Mouse (Mus musculus) CH12.LX (cell line): ENCODE results near the gene Sctr. TPM values are rescaled to one million over a fixed set of nuclear protein-coding genes. Genes with fewer than 3 reads are reported as not detected.

Source experiments
- DNase-seq: peaks from one replicate; pipeline ENCODE4 v3.0.0-alpha.2; 2013; ENCODE audit errors: extremely low read depth
- H3K27ac ChIP-seq: 2 replicates; pipeline ENCODE4 v1.5.1; 2012; ENCODE audit warnings: low read depth, mild to moderate bottlenecking, control low read depth, moderate library complexity; ENCODE audit not compliant: insufficient read depth
- H3K27me3 ChIP-seq: replicated peaks from 2 replicates; pipeline ENCODE3; 2012; ENCODE audit warnings: inconsistent platforms
- H3K36me3 ChIP-seq, 2 experiments: replicated peaks in 1 of 2; 2 replicates each; pipeline versions ENCODE3 to v1.6.1; 2012; ENCODE audit warnings: inconsistent platforms in 1 of 2, low read length in 1 of 2, mild to moderate bottlenecking in 1 of 2, mixed read lengths in 1 of 2, moderate library complexity in 1 of 2; ENCODE audit not compliant: control insufficient read depth in 1 of 2, insufficient read depth in 1 of 2
- H3K4me1 ChIP-seq, 2 experiments: 2 replicates each; pipeline ENCODE4 v1.6.1; 2012; ENCODE audit warnings: inconsistent platforms in 1 of 2, moderate library complexity in 1 of 2; ENCODE audit not compliant: insufficient read depth in 2 of 2, control insufficient read depth in 1 of 2
- H3K4me2 ChIP-seq: 2 replicates; pipeline ENCODE4 v1.6.1; 2012; ENCODE audit warnings: low read depth, mild to moderate bottlenecking, control low read depth; ENCODE audit not compliant: poor library complexity, insufficient read depth, severe bottlenecking
- H3K4me3 ChIP-seq, 3 experiments: fragments of 150-350 bp in 1 of 3; sonication (generic) in 1 of 3; replicated peaks in 1 of 3; 2 replicates each; pipeline versions ENCODE3 to v1.5.1; 2011 to 2012; ENCODE audit warnings: low read depth in 2 of 3, low read length in 2 of 3, mild to moderate bottlenecking in 2 of 3, moderate library complexity in 2 of 3, control low read depth in 1 of 3, improper control_type of control experiment in 1 of 3, inconsistent platforms in 1 of 3, mixed read lengths in 1 of 3; ENCODE audit not compliant: poor library complexity in 1 of 3
- H3K79me2 ChIP-seq: replicated peaks from 2 replicates; pipeline ENCODE4 v1.6.1; 2012; ENCODE audit warnings: mild to moderate bottlenecking, moderate library complexity; ENCODE audit not compliant: control insufficient read depth, poor library complexity, insufficient read depth, severe bottlenecking; ENCODE audit errors: extremely low read depth
- H3K9ac ChIP-seq: 2 replicates; pipeline ENCODE4 v1.6.1; 2012; ENCODE audit warnings: low read depth, mild to moderate bottlenecking, control low read depth, moderate library complexity; ENCODE audit not compliant: insufficient read depth
- H3K9me3 ChIP-seq: replicated peaks from 2 replicates; pipeline ENCODE3; 2012; ENCODE audit warnings: low read length, inconsistent platforms, mixed read lengths
- BHLHE40 ChIP-seq: IDR thresholded peaks from 2 replicates; pipeline ENCODE4 v1.6.1; 2011; ENCODE audit warnings: mild to moderate bottlenecking, low read depth, low read length, improper control_type of control experiment
- CHD1 ChIP-seq: IDR thresholded peaks from 2 replicates; pipeline ENCODE4 v1.6.1; 2012; ENCODE audit warnings: low read depth, low read length, improper control_type of control experiment, inconsistent platforms
- E2F4 ChIP-seq: IDR thresholded peaks from 2 replicates; pipeline ENCODE4 v1.6.1; 2011; ENCODE audit warnings: low read depth, low read length, improper control_type of control experiment; ENCODE audit not compliant: insufficient replicate concordance
- ELF1 ChIP-seq: IDR thresholded peaks from 2 replicates; pipeline ENCODE4 v1.6.1; 2014; ENCODE audit warnings: low read depth, mild to moderate bottlenecking, inconsistent platforms, low read length, improper control_type of control experiment
- JUND ChIP-seq: conservative IDR thresholded peaks from 2 replicates; pipeline ENCODE4 v1.6.1; 2011; ENCODE audit warnings: low read depth, low read length, improper control_type of control experiment
- KAT2A ChIP-seq: IDR thresholded peaks from 2 replicates; pipeline ENCODE4 v1.6.1; 2012; ENCODE audit warnings: low read length, improper control_type of control experiment, inconsistent platforms; ENCODE audit not compliant: insufficient replicate concordance
- MAFK ChIP-seq: IDR thresholded peaks from 2 replicates; pipeline ENCODE4 v1.6.1; 2011; ENCODE audit warnings: low read length, improper control_type of control experiment; ENCODE audit not compliant: insufficient replicate concordance
- MAX ChIP-seq: IDR thresholded peaks from 2 replicates; pipeline ENCODE4 v1.6.1; 2011; ENCODE audit warnings: low read length, improper control_type of control experiment
- MAZ ChIP-seq: IDR thresholded peaks from 2 replicates; pipeline ENCODE4 v1.6.1; 2012; ENCODE audit warnings: low read depth, mild to moderate bottlenecking, inconsistent platforms, low read length, improper control_type of control experiment, moderate library complexity
- NELFE ChIP-seq: IDR thresholded peaks from 2 replicates; pipeline ENCODE4 v1.6.1; 2011; ENCODE audit warnings: low read depth, low read length, improper control_type of control experiment
- NRF1 ChIP-seq: IDR thresholded peaks from 2 replicates; pipeline ENCODE4 v1.6.1; 2014; ENCODE audit warnings: low read depth, mild to moderate bottlenecking, inconsistent platforms, low read length, improper control_type of control experiment, moderate library complexity
- PAX5 ChIP-seq: IDR thresholded peaks from 2 replicates; pipeline ENCODE4 v1.6.1; 2012; ENCODE audit warnings: low read length, inconsistent platforms, mixed read lengths
- POLR2A ChIP-seq: IDR thresholded peaks from 2 replicates; pipeline ENCODE4 v1.6.1; 2011; ENCODE audit warnings: low read depth, mild to moderate bottlenecking, improper control_type of control experiment, low read length
- POLR2AphosphoS2 ChIP-seq: IDR thresholded peaks from 2 replicates; pipeline ENCODE4 v1.6.1; 2011; ENCODE audit warnings: low read depth, low read length, improper control_type of control experiment
- RAD21 ChIP-seq: IDR thresholded peaks from 2 replicates; pipeline ENCODE4 v1.6.1; 2011; ENCODE audit warnings: low read depth, mild to moderate bottlenecking, low read length, improper control_type of control experiment, moderate library complexity
- RCOR1 ChIP-seq: conservative IDR thresholded peaks from 2 replicates; pipeline ENCODE4 v1.6.1; 2012; ENCODE audit warnings: low read depth, mild to moderate bottlenecking, inconsistent platforms, low read length, improper control_type of control experiment
- SMC3 ChIP-seq: IDR thresholded peaks from 2 replicates; pipeline ENCODE4 v1.6.1; 2011; ENCODE audit warnings: low read depth, low read length, improper control_type of control experiment
- TBP ChIP-seq: conservative IDR thresholded peaks from 2 replicates; pipeline ENCODE4 v1.6.1; 2011; ENCODE audit warnings: low read depth, low read length, improper control_type of control experiment
- USF1 ChIP-seq: IDR thresholded peaks from 2 replicates; pipeline ENCODE4 v1.6.1; 2014; ENCODE audit warnings: low read depth, mild to moderate bottlenecking, inconsistent platforms, low read length, improper control_type of control experiment
- ZKSCAN1 ChIP-seq: IDR thresholded peaks from 2 replicates; pipeline ENCODE4 v1.6.1; 2012; ENCODE audit warnings: low read depth, inconsistent platforms, low read length, improper control_type of control experiment, borderline replicate concordance
- ZNF384 ChIP-seq: IDR thresholded peaks from 2 replicates; pipeline ENCODE4 v1.6.1; 2012; ENCODE audit warnings: low read depth, low read length, improper control_type of control experiment, inconsistent platforms
- dilution Hi-C: fragments of 300-500 bp; cut with MboI; formaldehyde crosslinking; loops from 2 replicates; pipeline ENCODE4 v1.14.3; 2020; ENCODE audit warnings: low sequenced_read_pairs; ENCODE audit not compliant: extremely low pct_unique_long_range_greater_than_20kb, extremely low pct_ligation_motif_present
- in situ Hi-C: fragments of 300-500 bp; cut with MboI; formaldehyde crosslinking; loops from 3 replicates; pipeline ENCODE4 v1.14.3; 2019; ENCODE audit warnings: low sequenced_read_pairs, low pct_ligation_motif_present, low pct_unique_long_range_greater_than_20kb, mixed read lengths
- polyA plus RNA-seq: library from polyadenylated mRNA; unstranded; fragments of >175 nt; gene quantifications from 2 replicates; pipeline ENCODE4 v1.2.1, GENCODE M21; 2012; ENCODE audit warnings: low read depth; ENCODE audit not compliant: insufficient read length
- total RNA-seq, 2 experiments: library from RNA; depleted of rRNA; stranded (reverse); fragments of 300-350 nt in 1 of 2; fragments of >200 nt in 1 of 2; gene quantifications; 2 replicates each; pipeline ENCODE4 v1.2.3; 2012 to 2014

Gene Sctr
- total and polyA plus RNA-seq, 3 experiments: not detected

- DNase-seq: no peak
- Histone ChIP-seq H3K27ac (no peak overlapping the region), H3K4me1 (no peaks in the 10 kb centered on the region), H3K4me3 (no peak overlapping the region), H3K36me3 (no peaks in the 10 kb centered on the region), H3K9me3 (no peaks in the 10 kb centered on the region), H3K79me2 (no peaks in the 10 kb centered on the region), H3K4me2 (no peak overlapping the region), H3K9ac (no peak overlapping the region), H3K27me3 (no peaks in the 10 kb centered on the region)
- in situ Hi-C loops: no loop called here
- dilution Hi-C loops: no loop called here
- TF ChIP-seq MAX: no peak
- no peak for TF ChIP-seq CHD1
- no peak for TF ChIP-seq MAZ
- no peak for TF ChIP-seq NELFE
- no peak for TF ChIP-seq POLR2AphosphoS2
- TF ChIP-seq POLR2A: no peak
- TF ChIP-seq ZKSCAN1: no peak
- TF ChIP-seq RCOR1: no peak
- no peak for TF ChIP-seq USF1
- TF ChIP-seq JUND: no peak
- no peak for TF ChIP-seq SMC3
Observed at GRCm38 (mm10) chr1:120007851-120008588, 1.3 kb downstream of the Sctr start.

GRCm38 (mm10) chr1:120012638-120013037 is 5.9 kb downstream of the Sctr start:
- Histone ChIP-seq H3K79me2 (no peaks in the 10 kb centered on the region), H3K36me3 (no peaks in the 10 kb centered on the region), H3K4me2 (no peak overlapping the region), H3K27ac (no peak overlapping the region), H3K27me3 (no peaks in the 10 kb centered on the region), H3K9me3 (no peaks in the 10 kb centered on the region), H3K4me1 (no peaks in the 10 kb centered on the region), H3K4me3 (no peak overlapping the region), H3K9ac (no peak overlapping the region)
- in situ Hi-C loops (no loop called here), dilution Hi-C loops (no loop called here)
- no peak for DNase-seq
- TF ChIP-seq TBP (no peak), JUND (no peak), BHLHE40 (no peak), MAX (no peak), KAT2A (no peak), PAX5 (no peak), E2F4 (no peak), ELF1 (no peak), POLR2A (no peak), CHD1 (no peak), NRF1 (no peak), ZNF384 (no peak), RAD21 (no peak), MAFK (no peak)
